Mouse (Mus musculus) bone marrow macrophage, adult 2 months (primary cell): ENCODE measurements at regions not wholly inside any gene's neighbourhood (a gene's known extent, or its start where the extent isn't known, plus 50 kb on each side); places are given as distances from the start of the nearest gene placed in this dataset.

Experiments
- CTCF ChIP-seq: IDR thresholded peaks from 2 replicates; pipeline ENCODE4 v1.5.1; 2012; ENCODE audit warnings: low read depth, mild to moderate bottlenecking, low read length, moderate library complexity
- POLR2A ChIP-seq: IDR thresholded peaks from 2 replicates; pipeline ENCODE4 v1.6.1; 2012; ENCODE audit warnings: mild to moderate bottlenecking, low read depth, low read length, borderline replicate concordance

DNA sequence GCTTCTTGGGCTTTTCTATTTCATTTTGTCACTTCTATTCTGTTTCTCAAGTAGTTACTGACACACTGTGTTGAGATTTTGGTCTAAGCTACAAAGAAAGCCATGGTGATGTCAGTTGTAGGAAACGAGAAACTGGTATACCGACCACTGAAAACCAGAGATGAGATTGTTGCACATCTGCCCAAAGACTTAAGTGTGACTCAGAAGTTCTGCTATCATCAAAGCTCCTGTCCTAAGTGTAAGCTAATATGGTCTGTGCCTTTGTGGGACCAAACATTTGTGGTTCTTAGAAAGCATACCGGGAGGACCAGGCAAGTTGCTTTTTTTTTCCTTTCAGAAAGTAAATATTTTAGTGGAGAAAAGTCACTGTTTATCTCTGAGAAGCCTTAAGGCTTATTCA lies 1451.8 kb upstream of the A1bg start:
- TF ChIP-seq POLR2A (no peak), CTCF (no peak)
